Mouse (Mus musculus) gastrocnemius, postnatal 10 days (tissue): ENCODE measurements around the gene Zmym6. TPM values are rescaled to one million over a fixed set of nuclear protein-coding genes. Genes with fewer than 3 reads are reported as not detected.

Source experiments
- DNase-seq: peaks from one replicate; pipeline ENCODE4 v3.0.0; 2021; ENCODE audit warnings: mixed read lengths
- total RNA-seq, 2 experiments: library from RNA; stranded (reverse); gene quantifications; 2 replicates each; pipeline ENCODE4 v1.2.3; 2021

The Zmym6 gene
- total RNA-seq, 2 experiments from 2014 or later: 7.9 to 9.8 TPM

- no peak for DNase-seq
Measured at GRCm38 (mm10) chr4:127124331-127124730, 47.1 kb downstream of the Zmym6 start.

GRCm38 (mm10) chr4:127125834-127126463 is 48.8 kb downstream of the Zmym6 start:
- DNase-seq: peak; percentile 84

GRCm38 (mm10) chr4:127134687-127135086 is 57.5 kb downstream of the Zmym6 start:
- no peak for DNase-seq

DNA sequence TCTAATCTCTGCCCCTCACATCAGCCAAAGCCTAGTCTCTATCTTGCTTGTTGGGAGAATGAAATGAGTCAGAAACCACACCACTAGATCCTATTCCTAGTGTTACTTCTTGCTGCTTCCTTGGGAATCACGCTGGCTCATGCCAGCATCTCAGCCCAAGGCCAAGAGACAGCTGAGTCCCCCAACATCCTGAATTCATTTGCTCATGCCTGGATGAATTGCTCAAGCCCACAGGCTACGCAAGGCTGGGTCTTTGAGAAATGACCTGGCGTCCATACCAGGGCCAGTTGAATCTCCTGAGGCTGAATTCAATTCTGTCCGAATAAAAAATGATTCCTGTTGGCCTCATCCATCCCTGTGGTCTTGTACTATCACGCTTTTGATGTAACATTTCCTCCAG is 60.4 kb downstream of the Zmym6 start:
- DNase-seq: no peak

GRCm38 (mm10) chr4:127138486-127138885 is 61.3 kb downstream of the Zmym6 start:
- peak; percentile 20 for DNase-seq

- DNase-seq: no peak
Measured at GRCm38 (mm10) chr4:127150031-127150430, 72.8 kb downstream of the Zmym6 start.

- DNase-seq: no peak
Measured at GRCm38 (mm10) chr4:127153345-127153744, 76.2 kb downstream of the Zmym6 start.

- no peak for DNase-seq
Measured at GRCm38 (mm10) chr4:127155757-127156156, 78.6 kb downstream of the Zmym6 start.

- DNase-seq: no peak
Measured at GRCm38 (mm10) chr4:127157746-127158145, 80.6 kb downstream of the Zmym6 start.

GRCm38 (mm10) chr4:127163926-127164325 is 86.7 kb downstream of the Zmym6 start:
- no peak for DNase-seq

DNA sequence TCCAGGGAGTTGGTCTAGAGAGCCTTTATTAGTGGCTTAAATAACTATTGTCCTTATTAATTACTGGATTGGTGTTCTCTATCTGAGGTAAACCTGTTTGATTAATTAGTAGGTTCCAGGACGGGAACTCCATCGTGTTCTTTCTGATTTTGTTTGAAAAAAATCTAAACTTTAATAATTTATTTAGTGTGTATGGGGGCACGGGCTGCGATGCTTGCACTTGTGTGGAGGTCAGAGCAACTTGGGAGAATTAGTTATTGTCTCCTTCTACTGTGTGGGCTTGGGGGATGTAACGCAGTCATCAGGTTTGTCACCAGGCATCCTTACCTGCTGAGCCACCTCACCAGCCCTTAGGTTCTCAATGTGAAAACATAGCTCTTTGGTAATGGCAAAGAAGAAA is 89.9 kb downstream of the Zmym6 start:
- DNase-seq: no peak

GRCm38 (mm10) chr4:127167731-127168130 is 90.5 kb downstream of the Zmym6 start:
- DNase-seq: no peak

GRCm38 (mm10) chr4:127168211-127168913 is 91.2 kb downstream of the Zmym6 start:
- DNase-seq: peak; percentile 30

DNA sequence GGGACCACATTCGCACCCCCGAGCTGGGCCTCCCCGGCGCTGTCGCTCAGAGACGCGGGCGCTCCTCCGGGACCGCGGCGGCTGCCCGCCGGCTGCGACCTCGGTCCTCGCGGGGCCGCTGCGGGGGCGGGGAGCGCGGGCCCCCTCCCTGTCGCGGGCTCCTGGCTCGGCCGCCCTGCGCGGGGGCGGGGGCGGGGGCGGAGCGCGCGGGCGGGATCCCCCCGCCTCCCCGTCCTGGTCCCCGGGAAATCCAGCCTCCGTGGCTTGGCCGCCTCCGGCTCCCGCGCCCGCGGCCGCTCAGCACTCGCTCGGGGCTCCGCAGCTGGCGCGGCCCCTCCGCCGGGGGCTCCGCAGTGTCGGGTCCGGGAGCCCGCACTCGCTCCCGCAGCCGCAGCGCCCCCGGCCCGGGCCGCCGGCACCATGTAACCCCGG is 91.7 kb downstream of the Zmym6 start, which contains the start of gene Dlgap3:
Dlgap3 (plus strand) TSS at position 291 of the 432 bp plus-strand sequence.
- peak; percentile 23 for DNase-seq

GRCm38 (mm10) chr4:127169346-127170221 is 92.4 kb downstream of the Zmym6 start:
- DNase-seq: peak; percentile 16

- no peak for DNase-seq
Measured at GRCm38 (mm10) chr4:127170866-127171265, 93.7 kb downstream of the Zmym6 start.

DNA sequence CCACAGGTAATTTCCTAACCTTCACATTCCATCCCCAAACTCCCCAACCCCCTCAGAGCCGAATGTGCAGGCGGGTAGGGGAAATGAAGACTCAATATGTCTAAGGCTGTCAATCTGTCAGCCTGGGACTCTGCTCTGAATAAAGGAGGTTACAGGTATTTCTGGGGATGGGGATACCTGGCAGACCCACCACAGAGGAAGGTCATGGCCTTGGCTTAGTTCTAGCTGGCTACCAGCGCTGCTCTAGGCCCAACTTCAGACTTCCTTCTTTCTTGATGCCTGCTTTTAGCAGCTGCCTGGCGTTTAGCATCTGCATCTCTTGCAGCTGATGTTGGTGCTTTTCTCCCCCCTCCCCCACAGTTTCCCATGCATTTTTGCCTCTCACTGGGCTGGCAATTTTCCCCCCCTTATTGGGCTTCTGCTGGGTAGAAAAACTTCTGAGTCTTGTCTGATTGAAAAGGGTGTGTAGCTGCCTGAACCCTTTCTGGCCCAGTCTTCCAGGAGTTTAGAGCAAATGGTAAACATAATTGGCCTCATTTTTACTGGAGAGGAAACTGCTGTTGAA is 94.2 kb downstream of the Zmym6 start:
- DNase-seq: no peak

- no peak for DNase-seq
Measured at GRCm38 (mm10) chr4:127172119-127172518, 94.9 kb downstream of the Zmym6 start.

- no peak for DNase-seq
Measured at GRCm38 (mm10) chr4:127172614-127173013, 95.4 kb downstream of the Zmym6 start.

DNA sequence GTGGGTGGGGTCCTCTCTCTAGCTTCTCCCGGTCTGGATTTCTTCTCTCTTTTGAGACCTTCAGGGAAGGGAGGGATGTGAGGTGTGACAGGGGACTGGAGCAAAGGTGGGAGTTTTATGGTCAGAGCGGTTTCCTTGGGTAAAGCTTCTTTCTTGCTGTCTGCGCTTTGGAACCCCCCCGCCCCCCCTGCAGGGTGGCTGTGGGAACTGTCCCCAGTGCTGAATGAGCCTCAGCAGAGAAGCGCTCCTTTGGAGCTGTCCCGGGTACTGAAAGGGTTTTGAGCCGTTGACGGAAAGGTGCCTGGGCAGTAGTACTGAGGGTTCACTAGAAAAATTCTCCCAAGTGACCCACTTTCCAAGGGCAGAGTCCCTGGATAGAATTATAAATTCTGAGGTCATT is 96.3 kb downstream of the Zmym6 start:
- peak; percentile 68 for DNase-seq
